Mouse (Mus musculus): ENCODE data around the gene Srrd.

Gene Srrd

GRCm38 (mm10) chr5:112359520-112359919 is 16.7 kb upstream of the Srrd start:
- DNase-seq (ENCODE audit: low spot score in 2 of 2): no peak

- no peak for DNase-seq (ENCODE audit: low spot score in 2 of 2)
Observed at GRCm38 (mm10) chr5:112356322-112356721, 13.5 kb upstream of the Srrd start.

GRCm38 (mm10) chr5:112355910-112356309 is 13.1 kb upstream of the Srrd start, which contains the start of gene Gm6583:
Gm6583 (minus strand) TSS chr5:112356033.
- DNase-seq (ENCODE audit: low spot score in 2 of 2): no peak

- no peak for DNase-seq (ENCODE audit: low spot score in 2 of 2)
Observed at GRCm38 (mm10) chr5:112355493-112355892, 12.7 kb upstream of the Srrd start.

GRCm38 (mm10) chr5:112349169-112349568 is 6.3 kb upstream of the Srrd start:
- no peak for DNase-seq (ENCODE audit: low spot score in 2 of 2)

- no peak for DNase-seq (ENCODE audit: low spot score in 2 of 2)
Observed at GRCm38 (mm10) chr5:112346211-112346965, 3.5 kb upstream of the Srrd start.

- DNase-seq (ENCODE audit: low spot score in 2 of 2): no peak
Observed at GRCm38 (mm10) chr5:112344092-112344960, 1.5 kb upstream of the Srrd start.

- no peak for DNase-seq (ENCODE audit: low spot score in 2 of 2)
Observed at GRCm38 (mm10) chr5:112343205-112343595, 360 bp upstream of the Srrd start.

- no peak for DNase-seq (ENCODE audit: low spot score in 2 of 2)
Observed at GRCm38 (mm10) chr5:112339215-112339614, 3.6 kb downstream of the Srrd start.

- DNase-seq (ENCODE audit: low spot score in 2 of 2): no peak
Observed at GRCm38 (mm10) chr5:112337004-112337403, 5.8 kb downstream of the Srrd start.

- DNase-seq (ENCODE audit: low spot score in 2 of 2): peak; percentile 32 to 34
Observed at GRCm38 (mm10) chr5:112335473-112335872, 7.4 kb downstream of the Srrd start.

GRCm38 (mm10) chr5:112329805-112330564 is 12.9 kb downstream of the Srrd start:
- DNase-seq (ENCODE audit: low spot score in 2 of 2): no peak

- no peak for DNase-seq (ENCODE audit: low spot score in 2 of 2)
Observed at GRCm38 (mm10) chr5:112327854-112328253, 15.0 kb downstream of the Srrd start.

- DNase-seq (ENCODE audit: low spot score in 2 of 2): no peak
Observed at GRCm38 (mm10) chr5:112326446-112327009, 16.3 kb downstream of the Srrd start.

GRCm38 (mm10) chr5:112325546-112326445 is 17.0 kb downstream of the Srrd start, which contains the start of gene Tfip11:
Tfip11 (plus strand) TSS chr5:112326358.
- DNase-seq (ENCODE audit: low spot score in 2 of 2): peak; percentile 95 to 96

- peak; percentile 20 to 51 for DNase-seq (ENCODE audit: low spot score in 2 of 2)
Observed at GRCm38 (mm10) chr5:112324637-112325545, 17.9 kb downstream of the Srrd start.

GRCm38 (mm10) chr5:112323246-112323645 is 19.6 kb downstream of the Srrd start:
- DNase-seq (ENCODE audit: low spot score in 2 of 2): no peak

- DNase-seq (ENCODE audit: low spot score in 2 of 2): no peak
Observed at GRCm38 (mm10) chr5:112321376-112321775, 21.5 kb downstream of the Srrd start.

GRCm38 (mm10) chr5:112320936-112321335 is 21.9 kb downstream of the Srrd start:
- DNase-seq (ENCODE audit: low spot score in 2 of 2): no peak

Measured in urinary bladder, postnatal 36 days (tissue).